Mouse (Mus musculus): ENCODE data around the gene Lcat. TPM values are rescaled to one million over a fixed set of nuclear protein-coding genes. Genes with fewer than 3 reads are reported as not detected.

Lcat gene
- total and polyA plus RNA-seq, 3 experiments, result 0.22 to 0.40 TPM; not detected in 1

DNA sequence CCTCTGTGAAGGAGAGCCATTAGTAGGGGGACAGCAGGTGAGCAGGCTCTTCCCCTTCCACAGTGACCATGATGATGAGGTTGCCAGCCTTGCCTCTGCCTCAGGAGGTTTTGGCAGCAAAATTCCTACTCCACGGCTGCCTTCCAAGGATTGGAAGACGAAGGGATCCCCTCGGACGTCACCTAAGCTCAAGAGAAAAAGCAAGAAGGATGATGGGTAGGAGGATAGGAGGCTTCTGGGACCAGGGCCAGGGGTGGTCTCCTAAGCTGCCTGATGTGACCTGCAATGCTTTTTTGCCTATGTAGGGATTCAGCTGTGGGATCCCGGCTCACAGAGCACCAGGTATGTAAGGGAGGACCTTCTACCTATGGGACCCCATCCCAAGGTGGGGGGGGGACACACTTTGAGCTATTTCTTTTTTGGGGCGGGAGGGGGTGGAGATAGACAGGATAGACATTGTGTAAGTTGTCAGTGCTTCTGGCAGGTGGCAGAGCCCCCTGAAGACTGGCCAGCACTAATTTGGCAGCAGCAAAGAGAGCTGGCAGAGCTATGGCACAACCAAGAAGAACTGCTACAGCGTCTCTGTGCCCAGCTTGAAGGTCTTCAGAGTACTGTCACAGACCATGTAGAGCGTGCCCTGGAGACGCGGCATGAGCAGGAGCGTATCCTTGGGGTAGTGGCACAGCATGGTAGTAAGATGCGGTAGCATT, 53.3 kb downstream of the Lcat start:
- H3K4me1 ChIP-seq (ENCODE audit: insufficient read depth, low read depth, low read length), result peaks cover 3% of the 10 kb centered on the region
- no peak overlapping the region for H3K4me3 ChIP-seq (ENCODE audit: low read depth, low read length)
- TF ChIP-seq POLR2AphosphoS5 (IDR thresholded peaks at IDR 0.05; ENCODE audit: insufficient replicate concordance, low read depth, low read length), result no peak
- no peak for TF ChIP-seq GATA2 (IDR thresholded peaks at IDR 0.05; ENCODE audit: borderline replicate concordance, low read depth, low read length)
- TF ChIP-seq TAL1 (conservative IDR thresholded peaks at IDR 0.05; ENCODE audit: low read depth, low read length), result no peak
- no peak for TF ChIP-seq GATA1 (IDR thresholded peaks at IDR 0.05; ENCODE audit: borderline replicate concordance, low read length)
- TF ChIP-seq CTCF (IDR thresholded peaks at IDR 0.05; ENCODE audit: low read depth, low read length), result no peak
- peaks cover 99% of the 10 kb centered on the region for H3K36me3 ChIP-seq (replicated peaks)
- H3K27me3 ChIP-seq (ENCODE audit: insufficient read depth, low read length), result no peaks in the 10 kb centered on the region
- ATAC-seq (ENCODE audit: extremely low read depth, insufficient number of reproducible peaks, low FRiP score, poor library complexity, severe bottlenecking) (no peak), DNase-seq (ENCODE audit: low spot score) (no peak)
- H3K9me3 ChIP-seq (replicated peaks), result no peaks in the 10 kb centered on the region

Other genes with a start within 250 kb of the Lcat start
Only the 20 nearest of the 24 such genes appear.
- 0.92 and 4.4 TPM in 2 replicates for gene Gfod2, start 184.7 kb downstream of the Lcat start, total RNA-seq (2014; fragmentation: Nextera tagmentation)
- 1.8 and 4.9 TPM in 2 replicates for gene Gfod2, start 184.7 kb downstream of the Lcat start, total RNA-seq (2017)
- 2.6 and 3.0 TPM in 2 replicates for gene Gfod2, start 184.7 kb downstream of the Lcat start, polyA plus RNA-seq (2012)
- gene Ranbp10, start 116.0 kb downstream of the Lcat start, total RNA-seq (2014; fragmentation: Nextera tagmentation), result 35.6 and 114 TPM in 2 replicates
- gene Ranbp10, start 116.0 kb downstream of the Lcat start, total RNA-seq (2017), result 12.5 and 14.3 TPM in 2 replicates
- 22.1 and 29.3 TPM in 2 replicates for gene Ranbp10, start 116.0 kb downstream of the Lcat start, polyA plus RNA-seq (2012)
- not detected in 2 replicates for gene Tsnaxip1, start 115.7 kb downstream of the Lcat start, total RNA-seq (2014; fragmentation: Nextera tagmentation)
- gene Tsnaxip1, start 115.7 kb downstream of the Lcat start, total RNA-seq (2017), result 0.06 and 0.16 TPM in 2 replicates
- not detected in 2 replicates for gene Tsnaxip1, start 115.7 kb downstream of the Lcat start, polyA plus RNA-seq (2012)
- 25.2 and 31.4 TPM in 2 replicates for gene Cenpt, start 90.1 kb downstream of the Lcat start, total RNA-seq (2014; fragmentation: Nextera tagmentation)
- 14.4 and 14.6 TPM in 2 replicates for gene Cenpt, start 90.1 kb downstream of the Lcat start, total RNA-seq (2017)
- gene Cenpt, start 90.1 kb downstream of the Lcat start, polyA plus RNA-seq (2012), result 12.7 and 12.9 TPM in 2 replicates
- gene Thap11, start 88.2 kb downstream of the Lcat start, total RNA-seq (2014; fragmentation: Nextera tagmentation), result 18.1 and 22.5 TPM in 2 replicates
- gene Thap11, start 88.2 kb downstream of the Lcat start, total RNA-seq (2017), result 35.8 and 42.5 TPM in 2 replicates
- gene Thap11, start 88.2 kb downstream of the Lcat start, polyA plus RNA-seq (2012), result 31.7 and 34.2 TPM in 2 replicates
- 378 and 465 TPM in 2 replicates for gene Nutf2, start 82.8 kb downstream of the Lcat start, total RNA-seq (2014; fragmentation: Nextera tagmentation)
- gene Nutf2, start 82.8 kb downstream of the Lcat start, total RNA-seq (2017), result 87.1 and 116 TPM in 2 replicates
- gene Nutf2, start 82.8 kb downstream of the Lcat start, polyA plus RNA-seq (2012), result 284 and 322 TPM in 2 replicates
- gene Edc4, start 62.5 kb downstream of the Lcat start, total RNA-seq (2014; fragmentation: Nextera tagmentation), result 32.7 and 53.4 TPM in 2 replicates
- gene Edc4, start 62.5 kb downstream of the Lcat start, total RNA-seq (2017), result 39.7 and 43.0 TPM in 2 replicates
- 27.4 and 29.7 TPM in 2 replicates for gene Edc4, start 62.5 kb downstream of the Lcat start, polyA plus RNA-seq (2012)
- gene Nrn1l, start 49.8 kb downstream of the Lcat start, total RNA-seq (2014; fragmentation: Nextera tagmentation), result not detected in 2 replicates
- 0.38 TPM in 1 of 2 replicates, not detected in the other for gene Nrn1l, start 49.8 kb downstream of the Lcat start, total RNA-seq (2017)
- 1.5 and 1.8 TPM in 2 replicates for gene Nrn1l, start 49.8 kb downstream of the Lcat start, polyA plus RNA-seq (2012)
- 26.1 and 32.1 TPM in 2 replicates for gene Pskh1, start 42.9 kb downstream of the Lcat start, total RNA-seq (2014; fragmentation: Nextera tagmentation)
- gene Pskh1, start 42.9 kb downstream of the Lcat start, total RNA-seq (2017), result 21.3 and 22.7 TPM in 2 replicates
- gene Pskh1, start 42.9 kb downstream of the Lcat start, polyA plus RNA-seq (2012), result 13.1 and 19.5 TPM in 2 replicates
- not detected in 2 replicates for gene Ctrl, start 9.5 kb downstream of the Lcat start, total RNA-seq (2014; fragmentation: Nextera tagmentation)
- 0.38 and 1.1 TPM in 2 replicates for gene Ctrl, start 9.5 kb downstream of the Lcat start, total RNA-seq (2017)
- 0.14 TPM in 1 of 2 replicates, not detected in the other for gene Ctrl, start 9.5 kb downstream of the Lcat start, polyA plus RNA-seq (2012)
- gene Psmb10, start 4.9 kb downstream of the Lcat start, total RNA-seq (2014; fragmentation: Nextera tagmentation), result 14.4 and 16.3 TPM in 2 replicates
- 15.3 and 19.7 TPM in 2 replicates for gene Psmb10, start 4.9 kb downstream of the Lcat start, total RNA-seq (2017)
- 125 and 148 TPM in 2 replicates for gene Psmb10, start 4.9 kb downstream of the Lcat start, polyA plus RNA-seq (2012)
- gene Slc12a4, start 22.7 kb upstream of the Lcat start, total RNA-seq (2014; fragmentation: Nextera tagmentation), result 3.7 and 4.4 TPM in 2 replicates
- 6.6 and 7.2 TPM in 2 replicates for gene Slc12a4, start 22.7 kb upstream of the Lcat start, total RNA-seq (2017)
- 7.4 and 8.7 TPM in 2 replicates for gene Slc12a4, start 22.7 kb upstream of the Lcat start, polyA plus RNA-seq (2012)
- gene Dpep3, start 36.0 kb upstream of the Lcat start, total RNA-seq (2014; fragmentation: Nextera tagmentation), result not detected in 2 replicates
- 0.05 TPM in 1 of 2 replicates, not detected in the other for gene Dpep3, start 36.0 kb upstream of the Lcat start, total RNA-seq (2017)
- not detected in 2 replicates for gene Dpep3, start 36.0 kb upstream of the Lcat start, polyA plus RNA-seq (2012)
- 20.9 and 21.7 TPM in 2 replicates for gene Dus2, start 48.0 kb upstream of the Lcat start, total RNA-seq (2014; fragmentation: Nextera tagmentation)
- 14.2 and 18.3 TPM in 2 replicates for gene Dus2, start 48.0 kb upstream of the Lcat start, total RNA-seq (2017)
- 3.6 and 3.9 TPM in 2 replicates for gene Dus2, start 48.0 kb upstream of the Lcat start, polyA plus RNA-seq (2012)
- gene Dpep2nb, start 62.6 kb upstream of the Lcat start, total RNA-seq (2014; fragmentation: Nextera tagmentation), result not detected in 2 replicates
- gene Dpep2nb, start 62.6 kb upstream of the Lcat start, total RNA-seq (2017), result 0.16 TPM in 1 of 2 replicates, not detected in the other
- not detected in 2 replicates for gene Dpep2nb, start 62.6 kb upstream of the Lcat start, polyA plus RNA-seq (2012)
- gene Ddx28, start 68.5 kb upstream of the Lcat start, total RNA-seq (2014; fragmentation: Nextera tagmentation), result 9.9 TPM in 2 replicates
- gene Ddx28, start 68.5 kb upstream of the Lcat start, total RNA-seq (2017), result 18.6 and 19.4 TPM in 2 replicates
- gene Ddx28, start 68.5 kb upstream of the Lcat start, polyA plus RNA-seq (2012), result 22.6 and 26.0 TPM in 2 replicates
- 189 and 192 TPM in 2 replicates for gene Nfatc3, start 115.5 kb upstream of the Lcat start, total RNA-seq (2014; fragmentation: Nextera tagmentation)
- 29.6 and 31.0 TPM in 2 replicates for gene Nfatc3, start 115.5 kb upstream of the Lcat start, total RNA-seq (2017)
- 13.0 and 15.0 TPM in 2 replicates for gene Nfatc3, start 115.5 kb upstream of the Lcat start, polyA plus RNA-seq (2012)
- not detected in 2 replicates for gene Esrp2, start 193.6 kb upstream of the Lcat start, total RNA-seq (2014; fragmentation: Nextera tagmentation)
- 0.06 TPM in 1 of 2 replicates, not detected in the other for gene Esrp2, start 193.6 kb upstream of the Lcat start, total RNA-seq (2017)
- not detected in 2 replicates for gene Esrp2, start 193.6 kb upstream of the Lcat start, polyA plus RNA-seq (2012)
- gene Pla2g15, start 207.0 kb upstream of the Lcat start, total RNA-seq (2014; fragmentation: Nextera tagmentation), result 0.83 TPM in 1 of 2 replicates, not detected in the other
- gene Pla2g15, start 207.0 kb upstream of the Lcat start, total RNA-seq (2017), result 0.55 and 1.5 TPM in 2 replicates
- gene Pla2g15, start 207.0 kb upstream of the Lcat start, polyA plus RNA-seq (2012), result 0.29 and 0.39 TPM in 2 replicates
- gene Slc7a6, start 225.5 kb upstream of the Lcat start, total RNA-seq (2014; fragmentation: Nextera tagmentation), result 6.6 and 7.1 TPM in 2 replicates
- gene Slc7a6, start 225.5 kb upstream of the Lcat start, total RNA-seq (2017), result 4.1 TPM in 2 replicates
- 1.0 and 1.3 TPM in 2 replicates for gene Slc7a6, start 225.5 kb upstream of the Lcat start, polyA plus RNA-seq (2012)